Mouse (Mus musculus) urinary bladder, postnatal 36 days (tissue): Measurements from ENCODE around the gene N4bp3.
"Not testable (repeated sequence)": the region's sequence is repeated elsewhere in the genome, so short reads cannot be mapped to it uniquely, and the experiment has no call there.

Experiments
- DNase-seq, 2 experiments: peaks; one replicate each; pipeline ENCODE4 v3.0.0; 2022; ENCODE audit warnings: low spot score in 2 of 2, mixed read lengths in 1 of 2

N4bp3 gene

DNA sequence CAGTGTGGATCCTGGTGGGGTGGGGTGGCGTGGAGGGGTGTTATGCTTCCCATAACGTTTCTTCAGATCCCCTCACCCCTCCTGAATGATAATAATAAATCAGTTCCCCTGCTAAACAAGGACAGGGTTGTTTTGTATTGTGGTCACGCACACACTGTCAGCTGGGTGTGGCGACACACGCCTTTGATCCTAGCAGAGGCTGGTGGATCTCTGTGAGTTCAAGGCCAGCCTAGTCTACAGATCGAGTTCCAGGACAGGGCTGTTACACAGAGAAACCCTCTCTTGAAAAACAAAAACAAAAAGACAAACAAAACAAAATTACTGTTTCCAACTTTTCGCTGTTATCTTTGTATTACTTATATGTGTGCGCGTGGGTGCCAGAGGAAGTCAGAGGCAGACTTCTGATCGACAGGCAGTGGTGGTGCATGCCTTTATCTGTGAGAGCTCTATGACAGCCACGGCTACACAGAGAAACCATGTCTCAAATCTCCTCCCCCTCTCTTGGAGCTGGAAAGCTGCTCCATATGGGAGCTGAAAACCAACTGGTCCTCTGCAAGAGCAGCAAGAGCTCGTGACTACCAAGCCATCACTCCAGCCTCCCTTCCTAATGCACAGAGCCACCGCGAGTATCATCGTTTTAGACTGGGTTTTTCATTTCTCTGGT, 20.9 kb downstream of the N4bp3 start:
- DNase-seq = no peak

DNA sequence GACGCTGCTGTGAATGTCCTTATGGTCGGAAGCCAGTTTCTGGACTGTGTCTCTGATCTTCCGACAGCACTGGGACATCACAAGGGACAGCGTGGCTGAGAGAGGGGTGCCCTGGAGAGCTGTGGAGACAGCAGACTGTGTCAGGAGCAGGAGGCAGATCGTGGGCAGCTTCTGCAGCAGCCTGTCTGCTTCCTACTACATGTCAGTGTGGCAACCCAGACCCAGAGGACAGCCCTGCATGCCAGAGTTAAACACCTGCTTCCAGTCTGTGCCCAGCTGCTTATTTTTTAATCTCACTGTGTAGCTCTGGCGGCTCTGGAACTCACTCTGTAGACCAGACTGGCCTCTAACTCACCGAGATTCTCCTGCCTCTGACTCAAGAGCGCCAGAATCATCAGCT, 22.7 kb downstream of the N4bp3 start:
- no peak for DNase-seq

DNA sequence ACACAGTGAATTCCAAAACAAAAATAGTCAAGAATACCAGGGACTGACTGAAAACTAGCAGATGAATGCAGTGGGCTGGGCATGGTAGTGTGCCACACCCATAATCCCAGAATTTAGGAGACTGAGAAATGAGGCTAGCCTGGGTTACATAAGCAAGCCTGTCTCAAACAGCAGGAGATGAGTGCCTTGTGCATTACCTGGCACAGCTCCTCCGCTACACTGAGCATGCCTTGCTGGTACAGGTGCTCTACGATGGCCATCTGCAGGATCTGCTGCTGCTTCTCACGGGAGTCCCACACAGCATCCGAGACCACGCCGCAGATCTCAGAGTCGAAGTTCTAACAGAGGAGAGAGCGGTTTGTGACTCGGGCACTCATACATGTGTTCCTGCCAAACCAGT, 23.2 kb downstream of the N4bp3 start:
- DNase-seq = no peak

DNA sequence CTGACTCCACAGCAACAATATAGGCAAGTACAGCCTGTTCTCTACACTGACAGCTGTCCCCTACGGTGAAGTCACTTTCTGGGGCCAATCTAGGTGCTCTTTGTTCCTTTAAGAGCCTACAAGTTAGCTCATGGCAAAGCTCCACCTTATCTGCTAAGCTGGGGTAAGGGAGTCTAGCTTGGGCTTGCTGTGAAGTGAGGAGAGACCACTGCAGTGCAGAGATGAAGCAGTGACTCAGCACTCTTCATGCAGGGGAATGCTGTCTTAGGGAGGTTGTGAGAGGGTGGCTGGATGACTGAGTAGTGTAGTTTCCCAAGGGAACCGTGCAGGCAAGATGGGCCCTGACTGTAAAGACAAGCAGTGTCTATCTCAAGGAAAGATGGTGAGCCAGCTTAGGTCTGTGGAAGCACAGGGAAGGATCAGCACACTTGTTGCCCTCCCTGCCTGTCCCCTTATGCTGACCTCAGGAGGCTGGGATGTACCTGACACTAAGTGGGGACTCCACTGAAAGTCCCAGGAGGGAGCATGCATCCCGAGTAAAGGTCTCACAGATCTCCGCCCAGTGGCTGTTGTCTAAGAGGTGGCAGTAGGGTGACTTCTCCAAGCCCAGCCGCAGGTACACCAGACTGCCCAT, 25.3 kb downstream of the N4bp3 start:
- DNase-seq = no peak

DNA sequence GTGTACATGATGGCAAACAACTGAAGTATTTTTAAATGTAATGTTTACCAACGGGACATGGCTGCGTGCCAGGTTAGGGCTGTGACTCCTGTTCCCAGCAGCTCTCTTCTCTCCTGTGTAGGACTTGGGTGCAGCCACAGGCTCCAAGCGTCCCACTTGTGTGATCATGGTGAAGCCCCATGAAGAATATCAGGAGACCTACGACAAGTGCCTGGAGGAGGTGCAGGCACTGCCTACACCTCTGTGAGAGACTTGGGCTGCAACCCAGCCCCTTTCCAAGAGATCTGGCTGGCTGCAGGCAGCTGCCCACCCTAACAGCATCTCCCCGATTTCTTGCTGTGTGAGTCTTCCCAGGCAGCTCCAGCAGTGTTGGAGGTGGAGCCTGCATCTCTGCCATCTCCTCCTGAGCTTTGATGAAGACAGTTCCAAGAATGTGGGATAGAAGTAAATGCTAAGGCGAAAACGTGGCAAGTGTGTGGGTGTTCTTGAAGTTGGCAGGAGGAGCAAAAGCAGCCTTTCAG, 27.6 kb downstream of the N4bp3 start:
- peak in 1 of 2 experiments; percentile 32 for DNase-seq

DNA sequence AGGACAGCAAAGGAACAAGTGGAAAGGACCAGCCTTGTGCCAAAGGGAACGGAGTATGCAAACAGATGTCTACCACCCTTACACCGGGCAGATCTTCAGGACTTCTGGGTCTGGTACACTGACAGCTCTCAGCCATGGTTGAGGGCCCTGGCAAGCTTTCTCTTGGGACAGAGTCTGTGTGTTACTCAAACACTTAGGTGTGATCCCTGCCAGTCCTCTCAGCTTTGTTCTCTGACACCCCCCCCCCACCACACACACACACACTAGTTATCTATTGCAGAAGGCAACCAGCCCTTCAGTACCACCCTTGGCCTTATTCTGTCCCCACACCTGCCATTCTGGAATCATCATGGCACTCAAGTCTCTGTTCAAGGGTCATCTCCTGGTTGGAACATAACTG, 28.9 kb downstream of the N4bp3 start:
- no peak for DNase-seq

DNA sequence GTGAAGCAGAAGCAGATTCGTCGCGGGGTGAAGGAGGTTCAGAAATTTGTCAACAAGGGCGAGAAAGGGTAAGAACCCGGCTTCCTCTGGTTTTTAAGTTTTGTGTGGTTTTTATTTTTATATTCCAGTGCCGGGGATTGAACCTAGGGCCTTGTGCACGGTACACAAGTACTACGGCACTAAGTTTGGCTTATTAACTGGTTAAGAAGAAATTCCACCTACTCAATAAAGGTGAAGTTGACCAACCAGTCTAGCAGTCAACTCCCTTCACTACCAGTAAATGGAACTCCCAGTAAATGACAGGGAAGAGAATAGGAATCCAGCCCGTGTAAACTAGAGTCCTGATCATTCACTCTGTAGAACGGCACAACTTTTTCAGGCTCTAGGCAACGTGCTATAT, 30.6 kb downstream of the N4bp3 start:
- DNase-seq = no peak

DNA sequence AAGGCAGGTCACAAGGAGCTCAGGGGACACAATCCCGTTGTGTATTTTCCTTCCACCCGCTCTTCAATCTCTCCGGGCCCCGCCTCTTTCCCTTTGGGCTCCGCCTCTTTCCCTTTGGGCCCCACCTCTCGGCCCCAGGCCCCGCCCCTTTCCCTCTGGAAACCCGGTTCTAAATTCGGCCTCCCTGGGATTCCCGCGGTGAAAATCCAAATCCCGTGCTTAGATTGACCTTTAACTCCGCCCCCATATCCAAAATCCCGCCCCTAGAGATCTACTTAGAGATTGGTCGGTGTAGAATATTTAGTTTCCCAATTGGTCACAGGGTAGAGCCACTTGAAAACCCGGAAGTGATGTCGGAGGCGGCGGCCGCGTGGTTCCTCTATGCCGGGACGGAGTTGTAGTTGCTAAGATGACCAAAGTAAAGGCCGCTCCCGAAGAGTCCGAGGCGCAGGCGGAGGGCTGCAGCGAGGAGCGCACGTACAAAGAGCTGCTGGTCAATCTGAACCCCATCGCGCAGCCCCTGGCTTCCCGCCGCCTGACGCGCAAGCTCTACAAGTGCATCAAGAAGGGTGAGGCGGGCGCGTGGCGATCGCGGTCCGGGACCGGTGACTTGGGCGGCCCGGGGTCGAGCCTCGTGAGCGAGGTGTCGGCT, 31.1 kb downstream of the N4bp3 start, which contains the start of gene Nhp2:
TSS of gene Nhp2 (plus strand) at position 327 of the 652 bp plus-strand sequence.
- peak; percentile 93 to 94 for DNase-seq

DNA sequence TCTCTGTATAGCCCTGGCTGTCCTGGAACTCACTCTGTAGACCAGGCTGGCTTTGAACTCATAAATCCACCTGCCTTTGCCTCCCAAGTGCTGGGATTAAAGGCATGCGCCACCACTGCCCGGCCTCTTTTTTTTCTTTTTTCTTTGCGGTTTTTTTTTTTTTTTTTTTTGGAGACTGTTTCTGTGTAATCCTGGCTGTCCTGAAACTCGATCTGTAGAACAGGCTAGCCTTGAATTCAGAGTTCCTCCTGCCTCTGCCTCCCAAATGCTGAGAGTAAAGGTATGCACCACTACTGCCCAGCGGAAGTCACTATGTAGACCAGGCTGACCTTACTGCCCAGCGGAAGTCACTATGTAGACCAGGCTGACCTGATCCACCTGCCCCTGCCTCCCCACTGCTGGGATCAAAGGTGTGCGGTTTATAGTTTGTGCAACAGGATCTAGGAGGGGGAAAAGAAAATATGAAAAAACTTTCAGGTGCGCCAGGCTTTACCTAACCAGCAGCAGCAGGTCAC, 31.7 kb downstream of the N4bp3 start:
- no peak for DNase-seq

DNA sequence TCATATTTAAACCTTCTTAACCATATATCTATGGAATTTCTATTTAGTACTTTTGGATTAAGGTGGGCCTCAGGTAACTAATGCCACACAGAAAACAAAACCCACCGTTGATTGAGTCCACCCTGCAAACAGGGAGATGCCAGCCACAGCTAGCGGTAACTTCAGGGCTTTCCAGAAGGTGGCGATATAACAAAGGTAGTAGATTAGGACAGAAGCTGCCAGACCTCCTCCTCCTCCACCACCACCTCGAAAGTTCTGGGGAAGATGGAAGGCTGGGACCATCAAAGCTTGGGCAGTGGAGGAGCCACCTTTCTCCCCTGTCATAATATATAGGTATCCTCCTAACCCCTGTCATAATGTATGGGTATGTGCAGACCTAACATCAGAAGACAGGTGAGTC, 32.9 kb downstream of the N4bp3 start:
- DNase-seq = peak; percentile 53 to 67

DNA sequence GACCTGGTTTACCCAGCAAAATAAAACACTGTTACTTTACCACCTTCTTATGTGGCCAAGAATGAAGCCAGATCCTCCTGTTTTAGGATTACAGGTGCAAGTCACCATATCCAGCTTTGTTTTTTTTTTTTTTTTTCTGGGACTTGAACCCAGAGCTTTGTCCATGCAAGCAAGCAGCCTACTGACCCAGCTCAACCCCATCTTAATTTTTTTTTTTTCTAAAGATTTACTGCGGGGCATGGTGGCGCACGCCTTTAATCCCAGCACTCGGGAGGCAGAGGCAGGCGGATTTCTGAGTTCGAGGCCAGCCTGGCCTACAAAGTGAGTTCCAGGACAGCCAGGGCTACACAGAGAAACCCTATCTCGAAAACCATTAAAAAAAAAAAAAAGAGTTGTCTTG, 34.5 kb downstream of the N4bp3 start:
- not testable (repeated sequence) for DNase-seq

DNA sequence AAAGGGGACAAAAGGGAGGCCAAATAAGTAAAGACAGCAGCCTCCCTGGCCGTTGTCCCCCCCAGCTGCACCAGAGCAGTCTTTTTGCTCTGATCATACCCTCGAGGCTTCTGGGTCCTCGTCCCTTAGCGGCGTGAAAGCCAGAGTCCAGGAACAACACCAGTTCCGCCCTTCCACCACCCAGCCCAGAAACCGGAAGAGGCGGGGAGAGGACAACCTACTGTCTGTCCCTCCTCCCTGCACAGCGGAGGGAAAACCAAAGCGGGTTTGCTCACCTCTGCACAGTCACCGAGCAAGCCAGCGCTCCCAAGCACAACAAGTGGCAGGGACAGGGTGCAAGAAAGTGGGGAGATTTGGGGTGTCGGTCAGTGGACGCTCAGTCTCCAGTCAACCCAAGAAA, 35.0 kb downstream of the N4bp3 start:
- peak; percentile 72 to 82 for DNase-seq

DNA sequence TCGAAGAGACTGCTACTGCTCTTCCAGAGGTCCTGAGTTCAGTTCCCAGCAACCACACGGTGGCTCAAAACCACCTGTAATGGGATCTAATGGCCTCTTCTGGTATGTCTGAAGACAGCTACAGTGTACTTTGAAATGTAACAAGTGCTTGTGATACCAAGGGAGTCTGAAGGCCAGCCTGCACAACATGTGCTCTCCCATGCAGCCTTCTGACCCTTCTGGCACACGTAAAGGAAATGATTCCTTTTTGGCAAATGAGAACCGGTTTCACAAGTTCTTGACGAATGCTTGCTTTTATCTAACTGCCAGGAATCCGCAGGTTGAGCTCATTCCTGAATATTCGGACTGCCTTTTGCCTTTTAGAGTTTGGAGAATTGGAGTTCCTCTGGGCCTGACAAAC, 35.5 kb downstream of the N4bp3 start:
- DNase-seq = peak; percentile 32 to 43

DNA sequence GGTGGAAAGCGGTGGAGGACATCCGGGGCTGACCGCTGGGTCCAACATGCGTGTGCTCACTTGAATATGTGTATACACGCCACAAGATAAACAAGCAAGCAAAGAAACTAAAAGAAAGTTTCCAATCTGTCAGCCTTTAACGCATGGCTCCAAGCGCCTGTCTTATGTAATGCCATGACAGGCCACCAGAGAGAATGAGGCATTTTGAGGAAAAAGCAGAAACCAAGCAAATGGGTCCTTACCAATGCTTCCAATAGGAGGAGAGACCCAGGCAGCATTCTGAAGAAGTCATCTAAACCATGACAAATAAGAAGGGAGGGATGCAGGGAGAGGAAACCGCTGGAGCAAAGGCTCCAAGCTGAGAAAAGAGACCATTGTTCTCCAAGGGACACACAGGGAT, 36.4 kb downstream of the N4bp3 start:
- no peak for DNase-seq

DNA sequence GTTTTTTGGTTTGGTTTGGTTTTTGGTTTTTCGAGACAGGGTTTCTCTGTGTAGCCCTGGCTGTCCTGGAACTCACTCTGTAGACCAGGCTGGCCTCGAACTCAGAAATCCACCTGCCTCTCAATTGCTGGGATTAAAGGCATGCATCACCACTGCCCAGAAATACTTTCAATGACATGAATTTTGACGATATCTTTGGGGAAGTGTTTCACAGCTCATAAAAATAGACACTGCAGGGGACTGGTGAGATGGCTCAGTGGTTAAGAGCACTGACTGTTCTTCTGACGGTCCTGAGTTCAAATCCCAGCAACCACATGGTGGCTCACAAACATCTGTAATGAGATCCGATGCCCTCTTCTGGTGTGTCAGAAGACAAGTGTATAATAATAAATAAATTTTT, 40.7 kb downstream of the N4bp3 start:
- not testable (repeated sequence) for DNase-seq

DNA sequence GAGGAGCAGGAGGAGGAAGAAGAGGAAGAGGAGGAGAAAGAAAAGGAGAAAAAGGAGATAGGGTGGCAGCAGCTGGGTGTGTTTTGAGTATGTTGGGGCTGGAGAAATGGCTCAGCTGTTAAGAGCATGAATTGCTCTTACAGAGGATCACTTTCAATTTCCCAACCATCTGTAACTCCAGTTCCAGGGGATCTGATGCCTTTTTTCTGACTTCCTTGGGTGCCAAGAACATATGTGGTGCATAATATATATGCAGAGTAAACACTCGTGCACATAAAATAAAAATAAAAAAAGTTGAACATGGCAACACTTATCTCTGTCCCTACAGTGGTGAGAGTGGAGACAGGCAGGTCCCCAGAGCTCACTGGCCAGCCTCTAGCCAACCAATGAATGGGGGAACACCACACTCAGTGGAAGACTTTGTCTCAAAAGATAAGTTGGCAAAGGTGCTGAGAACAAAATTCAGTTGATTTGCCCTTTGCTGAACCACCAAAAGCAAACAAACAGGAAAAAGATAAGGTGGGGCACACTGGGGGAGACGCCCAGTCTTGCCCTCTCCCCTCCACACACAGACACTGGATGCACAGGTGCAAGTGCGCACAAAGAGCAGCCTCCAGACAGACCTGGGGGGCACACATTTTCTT, 41.3 kb downstream of the N4bp3 start:
- no peak for DNase-seq

DNA sequence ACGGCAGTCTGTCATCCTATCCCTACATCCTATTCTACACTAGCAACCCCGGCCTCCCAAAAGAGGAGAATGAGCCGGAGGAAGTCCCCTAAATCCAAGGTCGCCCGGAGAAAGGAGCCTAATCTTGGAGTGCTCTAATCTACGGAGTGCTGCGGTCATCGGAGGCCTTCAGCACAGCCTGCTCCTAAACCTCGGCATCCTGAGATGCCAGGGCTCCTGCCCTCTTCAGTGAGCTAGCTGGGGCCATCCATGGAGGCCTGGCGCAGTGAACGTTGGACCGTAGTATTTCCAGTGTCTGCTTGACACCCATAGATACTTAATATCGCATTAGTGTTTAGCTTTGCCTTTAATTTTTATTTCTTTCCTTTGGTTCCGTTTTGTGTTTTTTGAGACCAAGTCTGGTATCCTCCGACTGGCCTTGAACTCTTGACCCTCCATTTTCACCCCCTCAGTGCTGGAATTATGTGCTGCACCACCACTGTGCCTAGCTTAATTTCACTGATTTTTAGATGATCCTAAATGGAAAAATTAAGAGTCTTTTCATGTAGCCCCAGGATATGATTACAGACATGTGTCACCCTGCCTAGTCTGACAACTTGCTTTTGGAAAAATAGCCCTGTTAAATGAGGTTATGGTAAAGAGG, 43.4 kb downstream of the N4bp3 start:
- DNase-seq = no peak

DNA sequence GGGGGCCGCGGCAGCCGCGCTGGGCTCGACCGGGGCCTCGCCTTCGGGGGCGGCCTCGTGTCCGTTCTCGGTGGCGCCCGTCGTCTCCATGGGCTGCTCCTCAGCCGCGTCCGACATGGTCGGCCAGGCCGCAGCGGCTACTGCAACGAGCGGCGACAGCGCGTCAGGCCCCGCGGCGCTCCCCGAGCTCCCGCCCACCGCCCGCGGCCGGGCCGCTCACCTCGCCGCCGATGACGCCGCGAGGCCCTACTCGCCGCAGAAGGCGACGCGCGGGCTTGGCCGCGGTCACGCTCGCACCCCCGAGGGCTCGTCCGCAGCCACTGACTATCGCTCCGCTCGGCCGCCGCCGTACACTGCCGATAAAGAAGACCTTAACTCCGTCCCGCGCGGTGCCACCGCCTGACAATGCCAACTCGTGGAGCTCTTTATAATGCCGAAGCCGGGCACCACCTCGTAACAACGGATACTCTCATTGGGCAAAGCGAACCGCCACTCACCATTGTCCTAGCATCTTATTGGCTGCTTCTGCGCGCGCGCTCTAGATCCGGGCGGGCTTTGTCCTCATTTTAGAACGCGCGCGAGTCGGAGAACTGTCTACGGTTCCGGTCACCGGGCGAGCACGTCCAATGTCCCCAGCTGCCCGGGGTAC, 44.1 kb downstream of the N4bp3 start, which contains the start of gene Hnrnpab:
TSS of gene Hnrnpab (minus strand) at position 401 of the 649 bp plus-strand sequence.
- DNase-seq = peak; percentile 96 to 97

DNA sequence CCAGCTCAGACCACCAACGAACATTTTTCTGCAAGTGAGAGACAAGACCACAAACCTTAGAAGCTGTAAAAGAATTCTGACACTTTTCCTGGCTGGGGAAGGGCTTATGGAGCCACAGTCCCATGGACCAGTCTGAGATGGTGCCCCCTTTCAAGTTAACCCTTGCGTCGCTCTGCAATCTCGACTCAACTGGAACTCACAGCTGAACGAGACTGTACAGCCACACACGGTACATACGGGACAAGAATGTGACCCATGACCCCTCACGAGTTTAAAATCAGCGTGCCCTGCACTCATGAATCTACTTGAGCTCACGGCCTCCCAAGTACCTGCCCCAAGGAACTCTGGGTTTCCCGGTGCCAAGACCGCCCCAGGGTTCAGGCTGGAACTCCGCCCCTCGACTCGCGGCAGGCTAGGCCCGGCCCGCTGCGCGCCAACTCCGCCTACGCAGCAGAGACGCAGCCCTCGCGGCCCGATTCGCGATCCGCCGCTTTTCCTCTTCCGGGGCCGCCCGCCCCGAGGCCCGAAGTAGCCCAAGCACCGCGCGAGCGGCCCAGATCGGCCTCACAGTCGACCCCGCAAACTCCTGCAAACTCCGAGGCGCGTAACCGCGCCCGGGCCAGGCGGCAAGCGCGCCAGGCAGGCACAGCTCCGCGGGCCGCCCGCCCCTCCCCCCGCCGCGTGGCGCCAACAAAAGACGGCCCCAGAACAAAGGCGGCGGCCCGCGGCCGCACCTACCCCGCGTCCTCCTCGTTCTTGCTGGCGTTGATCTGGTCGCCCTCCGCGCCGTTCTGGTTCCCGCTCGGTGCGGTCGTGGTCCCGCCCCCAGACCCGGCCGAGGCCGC, 44.8 kb downstream of the N4bp3 start:
- DNase-seq = peak; percentile 86 to 94

DNA sequence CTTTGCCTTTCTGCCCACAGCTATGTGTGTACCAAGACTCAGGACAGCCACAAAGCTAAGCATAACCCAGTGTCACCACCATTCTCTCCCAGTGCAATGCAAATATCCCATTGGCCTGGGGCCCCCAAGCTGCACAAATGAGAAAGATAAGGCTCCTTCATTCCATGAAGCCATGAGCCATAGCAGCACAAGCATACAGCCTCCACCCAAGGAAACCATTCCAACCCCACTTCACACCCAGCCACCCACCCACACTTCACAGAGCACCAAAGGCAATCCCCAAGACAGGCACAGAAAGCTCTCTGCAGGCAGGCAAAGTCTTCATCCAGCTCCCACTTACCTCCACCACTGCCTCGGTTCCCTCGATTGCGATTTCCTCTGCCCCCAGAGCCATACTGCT, 48.4 kb downstream of the N4bp3 start:
- no peak for DNase-seq
